Mouse (Mus musculus) frontal cortex, postnatal 14 days (tissue): ENCODE measurements around the gene Fus.
A peak's percentile ranks its signal among the peaks of the same experiment; 100 is the strongest.

Experiments used
- DNase-seq, 2 experiments: peaks; one replicate each; pipeline ENCODE4 v3.0.0; 2022; ENCODE audit warnings: low spot score in 2 of 2

The Fus gene

DNA sequence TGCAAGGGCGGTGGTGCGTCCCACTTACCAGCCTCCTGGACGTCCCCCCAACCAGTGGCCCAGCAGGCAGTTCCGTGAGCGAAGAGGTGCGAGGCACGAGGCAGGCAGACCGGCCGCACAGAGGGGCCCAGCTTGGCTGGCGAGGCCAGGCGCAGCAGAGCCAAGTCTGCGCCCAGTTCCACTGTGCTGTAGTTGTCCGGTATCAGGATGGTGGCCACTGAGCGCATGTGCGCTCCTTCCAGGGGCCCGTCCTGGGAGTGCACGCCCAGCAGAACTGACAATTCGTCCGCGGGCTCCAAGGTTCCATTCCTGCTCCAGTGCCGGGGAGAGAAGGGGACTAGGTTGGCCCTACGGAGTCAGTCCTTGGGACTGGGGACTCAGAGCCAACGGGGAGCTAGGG lies 22.6 kb upstream of the Fus start:
- DNase-seq, result no peak

GRCm38 (mm10) chr7:127946470-127947023 lies 20.7 kb upstream of the Fus start, which contains the start of gene Prss36:
TSS of gene Prss36 (minus strand) at chr7:127946725.
- no peak for DNase-seq

DNA sequence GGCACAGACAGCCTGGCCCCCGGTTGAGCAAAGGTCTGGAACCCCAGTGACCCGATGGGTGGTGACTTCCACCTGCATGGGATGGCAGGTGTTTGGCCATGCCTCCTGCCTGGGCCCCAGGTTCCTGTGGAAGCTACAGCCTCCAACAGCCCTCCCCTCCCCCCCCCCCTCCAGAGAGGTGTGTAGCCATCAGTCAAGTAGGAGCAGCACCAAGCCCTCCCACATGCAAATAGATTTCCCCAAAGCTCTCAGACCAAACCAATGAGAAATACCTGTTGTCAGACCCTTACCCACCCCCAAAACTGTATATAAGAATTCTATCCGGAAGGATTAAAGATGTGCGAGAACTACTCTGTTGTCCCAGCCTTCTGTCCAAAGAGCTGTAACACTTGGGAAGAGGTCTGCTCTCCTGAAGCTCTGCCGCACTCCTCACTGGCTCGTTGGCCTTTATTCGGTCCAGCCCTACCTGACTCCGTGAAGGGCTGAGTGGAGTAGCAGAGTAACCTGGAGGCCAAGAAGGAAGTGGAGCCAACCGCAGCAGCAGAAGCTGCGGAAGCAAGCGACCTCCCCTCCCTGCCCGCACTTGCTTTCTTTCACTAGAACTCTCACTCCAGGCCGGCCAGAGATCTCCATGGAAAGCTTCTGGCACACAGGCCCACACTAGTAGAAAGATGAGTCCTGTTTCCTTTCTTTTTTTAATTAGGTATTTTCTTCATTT lies 14.2 kb upstream of the Fus start:
- DNase-seq, result no peak

- no peak for DNase-seq
Measured at GRCm38 (mm10) chr7:127959364-127959763, 7.9 kb upstream of the Fus start.

DNA sequence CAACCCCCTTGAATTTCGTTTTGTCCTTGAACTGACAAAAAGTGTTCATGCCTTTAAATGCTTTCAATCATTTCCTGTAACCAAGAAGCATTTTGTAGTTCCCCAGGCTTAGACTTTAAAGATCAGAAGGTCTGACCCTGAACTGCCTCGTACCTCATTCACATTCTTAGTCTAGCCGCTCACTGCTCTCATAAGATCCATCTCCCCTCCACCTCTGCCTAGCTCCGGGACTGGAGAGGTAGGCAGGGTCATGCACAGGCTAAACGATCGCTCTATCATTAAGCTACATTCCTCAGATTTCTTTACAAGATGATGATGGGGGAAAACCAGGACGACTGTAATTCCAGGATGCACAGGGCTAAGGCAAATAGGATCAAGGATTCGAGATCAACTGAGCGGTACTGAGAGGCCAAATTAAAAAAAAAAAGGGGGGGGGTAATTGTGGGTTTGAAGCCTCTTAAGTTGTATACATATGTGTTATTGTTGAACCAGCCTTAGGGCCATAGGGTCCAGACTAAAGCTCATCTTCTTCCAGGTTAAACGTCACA lies 812 bp upstream of the Fus start:
- DNase-seq, result no peak

DNA sequence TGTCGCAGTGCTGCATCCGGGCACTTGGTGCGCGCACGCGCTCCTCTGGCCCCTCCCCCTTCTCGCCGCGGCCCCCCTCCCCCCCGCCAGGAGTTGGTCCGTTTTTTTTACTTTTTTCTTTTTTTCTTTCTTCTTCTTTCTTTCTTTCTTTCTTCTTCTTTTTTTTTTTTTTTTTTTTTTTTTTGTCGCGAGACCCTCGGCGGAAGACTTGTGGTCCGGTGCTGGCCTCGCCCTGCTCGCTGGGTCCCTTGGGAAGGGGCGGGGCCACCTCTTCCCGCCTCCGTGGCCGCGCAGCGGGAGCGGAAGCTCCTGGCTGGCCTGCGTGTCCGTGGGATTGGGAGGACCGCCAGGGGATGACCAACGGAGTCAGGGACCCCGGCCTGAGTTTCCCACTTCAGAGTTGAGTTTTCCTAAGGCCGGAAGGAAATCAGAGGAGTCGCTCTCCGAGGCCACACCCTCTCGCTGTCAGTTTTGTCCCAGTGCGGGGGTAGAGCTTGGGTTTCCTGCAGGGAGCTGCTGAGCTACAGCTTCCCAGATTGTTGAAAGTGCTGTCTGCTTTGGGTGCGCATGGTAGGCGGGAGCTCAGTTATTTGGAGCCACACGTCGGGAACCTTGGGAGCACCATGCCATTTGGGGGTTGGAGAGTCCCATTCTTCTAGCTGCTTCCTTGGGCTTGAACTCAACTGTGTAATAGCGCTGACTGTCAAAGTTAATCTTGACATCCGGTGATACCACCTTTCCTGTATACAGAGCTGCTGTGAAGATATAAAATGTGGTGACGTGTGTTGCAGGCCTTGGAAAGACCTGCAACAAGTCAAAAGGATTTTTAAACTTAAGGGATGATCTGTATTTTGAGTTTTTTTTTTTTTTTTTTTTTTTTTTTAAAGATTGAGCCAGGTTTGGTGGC lies 918 bp downstream of the Fus start:
- peak; percentile 48 to 64 for DNase-seq

GRCm38 (mm10) chr7:127974413-127974930 lies 7.2 kb downstream of the Fus start:
- no peak for DNase-seq

DNA sequence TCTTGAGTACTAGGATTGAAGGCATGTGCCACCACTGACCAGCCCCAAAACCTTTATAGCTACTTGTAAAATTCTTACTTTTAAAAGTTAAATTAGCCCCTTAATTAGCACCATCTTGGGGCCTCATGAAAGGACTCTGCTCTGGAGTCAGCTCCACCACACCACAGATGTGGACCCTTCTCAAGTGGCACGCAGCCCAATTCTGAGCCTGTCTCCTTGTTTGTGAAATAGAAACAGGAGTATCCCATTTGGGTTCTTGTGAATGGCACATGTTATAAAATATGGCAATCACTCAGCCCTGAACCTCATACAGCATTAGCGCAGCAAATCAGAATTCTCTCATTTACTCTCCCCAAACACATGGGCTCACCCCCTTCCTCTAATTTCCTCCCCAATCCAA lies 11.6 kb downstream of the Fus start:
- DNase-seq, result no peak

DNA sequence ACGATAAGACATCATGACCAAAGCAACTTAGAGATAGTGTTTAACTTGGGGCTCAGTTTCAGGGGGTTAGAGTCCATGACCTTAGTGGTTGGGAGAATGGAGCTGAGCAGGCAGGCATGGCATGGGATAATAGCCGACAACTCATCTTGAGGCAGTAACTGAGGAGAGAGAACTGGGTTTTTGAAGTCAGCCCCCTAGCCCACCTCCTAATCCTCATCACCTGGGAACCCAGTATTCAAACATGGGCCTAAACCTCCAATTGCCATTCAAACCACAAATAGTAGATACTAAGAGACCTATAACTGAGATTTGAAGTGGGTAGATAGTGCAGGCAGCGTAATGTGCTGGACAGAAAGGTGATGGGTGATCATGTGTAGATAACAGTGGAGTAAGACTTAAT lies 13.3 kb downstream of the Fus start:
- no peak for DNase-seq

- no peak for DNase-seq
Measured at GRCm38 (mm10) chr7:127988904-127989303, 21.6 kb downstream of the Fus start.

DNA sequence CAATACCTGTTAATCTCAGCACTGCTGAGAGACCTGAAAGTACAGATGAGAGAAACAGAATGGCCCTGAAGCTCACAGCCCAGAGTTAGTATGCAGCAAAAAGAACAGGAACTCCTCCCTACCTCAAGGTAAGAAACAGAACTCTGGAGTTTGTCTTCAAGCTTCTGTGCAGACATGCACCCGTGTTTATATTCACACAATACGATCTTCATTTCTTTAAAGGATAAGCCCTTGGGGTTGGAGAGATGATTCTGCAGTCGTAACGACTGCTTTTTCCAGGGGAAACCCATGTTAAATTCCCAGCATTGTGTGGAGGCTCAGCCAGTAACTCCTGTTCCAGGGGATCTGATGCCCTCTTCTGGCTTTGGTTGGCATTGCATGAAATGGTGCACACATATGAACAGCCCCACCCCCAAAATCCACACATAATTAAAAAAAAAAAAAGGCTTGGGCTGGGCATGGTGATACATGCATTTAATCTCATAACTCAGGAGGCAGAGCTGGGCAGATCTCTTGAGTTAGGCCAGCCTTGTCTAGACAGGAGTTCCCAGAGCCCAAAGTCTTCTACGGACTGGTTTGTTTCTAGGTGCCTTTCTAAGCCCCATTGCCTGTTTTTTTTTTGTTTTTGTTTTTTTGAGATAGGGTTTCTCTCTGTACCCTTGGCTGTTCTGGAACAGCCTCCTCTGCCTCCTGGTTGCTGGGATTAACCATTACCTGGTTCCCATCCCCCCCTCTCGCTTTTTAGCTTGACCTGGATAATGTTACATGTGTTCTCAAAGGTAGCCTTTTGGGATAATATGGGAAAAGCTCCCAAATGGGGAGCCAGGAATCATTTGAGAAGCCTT lies 24.6 kb downstream of the Fus start:
- DNase-seq, result peak in 1 of 2 experiments; percentile 68

- DNase-seq, result no peak
Measured at GRCm38 (mm10) chr7:127992488-127993340, 25.5 kb downstream of the Fus start.

GRCm38 (mm10) chr7:127993341-127993977 lies 26.2 kb downstream of the Fus start, which contains the start of gene Pycard:
TSS of gene Pycard (minus strand) at chr7:127993867.
- DNase-seq, result no peak

GRCm38 (mm10) chr7:127999436-127999835 lies 32.2 kb downstream of the Fus start:
- no peak for DNase-seq

DNA sequence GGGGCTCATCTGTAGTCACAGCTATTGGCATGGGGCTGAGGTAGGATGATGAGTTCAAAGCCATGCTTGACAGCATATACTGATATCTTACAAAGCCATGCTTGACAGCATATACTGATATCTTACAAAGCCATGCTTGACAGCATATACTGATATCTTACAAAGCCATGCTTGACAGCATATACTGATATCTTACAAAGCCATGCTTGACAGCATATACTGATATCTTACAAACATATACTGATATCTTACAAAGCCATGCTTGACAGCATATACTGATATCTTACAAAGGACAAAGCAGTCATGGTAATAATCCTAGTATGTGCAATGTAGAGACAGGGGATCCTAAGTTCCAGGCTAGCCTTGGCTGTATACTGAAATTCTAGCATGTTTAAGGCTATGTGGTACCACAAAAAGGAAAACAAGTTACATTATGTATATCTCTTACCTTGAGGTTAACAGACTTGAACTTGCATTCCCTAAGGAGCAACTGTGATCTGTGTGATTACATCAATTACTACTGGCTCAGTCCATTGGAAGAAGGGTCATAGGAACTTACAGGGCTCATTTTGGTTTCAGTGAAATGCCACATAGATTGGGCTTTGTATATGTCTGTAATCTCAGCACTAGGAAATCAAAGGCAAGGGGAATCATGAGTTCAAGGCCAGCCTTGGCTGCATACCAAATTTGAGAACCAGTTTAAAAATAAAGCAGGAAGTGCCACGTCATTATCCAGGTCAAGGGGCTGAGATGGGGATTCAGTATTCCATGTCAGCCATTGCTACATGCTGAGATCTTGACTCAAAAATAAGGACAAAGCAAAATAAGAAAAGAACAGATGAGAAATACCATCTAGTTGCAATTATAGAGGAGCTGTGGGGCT lies 33.1 kb downstream of the Fus start:
- no peak for DNase-seq

- DNase-seq, result no peak
Measured at GRCm38 (mm10) chr7:128003098-128003497, 35.8 kb downstream of the Fus start.

GRCm38 (mm10) chr7:128003688-128004087 lies 36.4 kb downstream of the Fus start, which contains the start of gene Trim72:
TSS of gene Trim72 (plus strand) at chr7:128003949.
- DNase-seq, result no peak

DNA sequence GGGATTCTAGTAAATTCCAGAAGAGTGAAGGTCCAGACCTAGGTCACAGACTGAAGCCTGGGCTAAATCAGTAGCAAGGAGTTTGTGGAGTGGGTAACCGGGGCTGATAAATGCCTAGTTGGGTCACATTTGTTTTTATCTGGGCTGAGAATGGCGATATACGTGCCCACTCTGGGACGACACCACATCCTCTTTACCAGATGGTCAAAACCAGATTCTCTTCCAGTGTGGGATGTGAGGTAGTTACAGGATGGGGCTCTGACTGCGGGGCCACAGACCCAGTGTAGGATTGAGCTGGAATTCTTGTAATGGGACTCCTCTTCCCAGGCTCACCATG lies 36.9 kb downstream of the Fus start:
- DNase-seq, result no peak
